In the genomic region with DNA sequence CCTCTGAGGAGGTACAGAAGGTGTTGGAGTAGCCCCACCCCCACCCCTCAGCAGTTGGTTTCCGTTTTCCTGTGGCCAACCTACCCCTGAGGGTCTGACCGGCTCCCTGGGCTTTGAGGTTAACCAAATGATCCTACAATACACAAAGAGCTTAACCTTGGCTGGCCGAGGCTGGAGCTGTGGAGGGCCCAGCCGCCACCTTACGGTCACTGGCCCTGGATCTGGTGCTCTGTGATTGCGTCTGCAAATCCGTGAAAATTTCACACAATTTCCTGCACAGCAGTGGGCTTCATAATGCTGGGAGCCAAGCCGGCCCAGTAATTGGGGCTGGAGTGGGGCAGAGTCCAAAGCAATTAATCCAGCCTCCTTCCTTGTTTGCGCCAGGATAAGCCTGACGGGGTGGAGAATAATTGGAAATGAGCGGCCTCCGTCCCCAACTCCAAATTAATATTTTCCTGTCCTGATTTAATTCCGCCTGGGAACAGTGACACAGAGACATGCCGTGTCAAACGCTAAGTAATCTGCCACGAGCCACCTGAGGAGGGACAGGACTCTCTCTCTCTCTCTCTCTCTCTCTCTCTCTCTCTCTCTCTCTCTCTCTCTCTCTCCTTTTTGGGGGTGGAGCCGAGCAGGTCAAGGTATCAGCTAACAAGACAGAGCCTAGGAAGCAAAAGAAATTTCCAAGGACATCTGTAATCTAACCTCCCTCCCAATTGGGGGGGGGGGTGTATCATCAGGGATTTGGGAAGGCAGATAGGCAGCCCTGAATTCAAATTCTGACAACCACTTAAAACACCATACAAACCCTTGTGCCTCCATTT, we compare ENCODE assay signal across 8 mouse cellular contexts.
DNase-seq lines count a peak whose midpoint lies in the region.

No protein-coding gene starts in this region.

- intact Hi-C loops in left cerebral cortex, postnatal 4 days (cut with DNase I): no loop called here

- DNase-seq in left cerebral cortex, postnatal 4 days: peak; percentile 63
- DNase-seq in left cerebral cortex, adult 11 months (ENCODE audit: low spot score): no peak
- peak; percentile 33 to 43 for DNase-seq in cerebellum, postnatal 36 days
- peak; percentile 6 to 16 for DNase-seq in kidney, adult 8-10 months
- peak; percentile 19 for DNase-seq in retina, postnatal 7 days (ENCODE audit: low read depth, low spot score)
- DNase-seq in urinary bladder, postnatal 10 days (ENCODE audit: low spot score): no peak
- no peak for DNase-seq in thymus, postnatal 25 days
- no peak for DNase-seq in layer of hippocampus, adult 11-12 months (ENCODE audit: low spot score)

Comparison
In these comparisons a context has a peak if more than half of its experiments do, and no peak if none do; other contexts are left out.
1. DNase-seq: peak in left cerebral cortex, postnatal 4 days (single experiment), cerebellum, postnatal 36 days (2 of 2), kidney, adult 8-10 months (2 of 2) and retina, postnatal 7 days (single experiment); none in left cerebral cortex, adult 11 months (single experiment), urinary bladder, postnatal 10 days (single experiment), thymus, postnatal 25 days (single experiment) and layer of hippocampus, adult 11-12 months (single experiment).